16 mouse cellular contexts compared by ENCODE assay signal in genomic region chr13:83077085-83077484, GRCm38 (mm10).
"Had no signal": no experiment of that assay in that cellular context is flagged by ENCODE, and none has a peak within 500 bp of the region (broad histone marks: within the 10 kb centered on the region; RNA-seq: fewer than 3 reads in every experiment).

No protein-coding gene starts in this region.

- DNase-seq: liver, postnatal 0 days; lung, adult 2 months; lung, postnatal 14 days; lung, postnatal 36 days; right cerebral cortex, postnatal 14 days; thymus, adult 18-20 months; thymus, postnatal 14 days; thymus, postnatal 36 days had no signal

- ATAC-seq: liver, postnatal 0 days; lung, postnatal 0 days; midbrain, embryonic 13.5 days; midbrain, embryonic 15.5 days had no signal

- H3K4me3 ChIP-seq: lung, embryonic 15.5 days; megakaryocyte, embryonic 14.5 days; midbrain, embryonic 13.5 days; midbrain, embryonic 15.5 days; neural tube, embryonic 12.5 days; stomach, embryonic 15.5 days had no signal

- H3K27ac ChIP-seq: lung, embryonic 15.5 days; midbrain, embryonic 13.5 days; midbrain, embryonic 15.5 days; neural tube, embryonic 12.5 days; stomach, embryonic 15.5 days; stomach, postnatal 0 days had no signal
